Mouse (Mus musculus) gastrocnemius, adult 18-20 months (tissue): ENCODE measurements around the gene Dhx15. TPM values are rescaled to one million over a fixed set of nuclear protein-coding genes. Genes with fewer than 3 reads are reported as not detected.

Experiments
- DNase-seq: peaks from one replicate; pipeline ENCODE4 v3.0.0; 2021; ENCODE audit warnings: low spot score
- microRNA-seq: library from miRNA; unstranded; fragments of <30 nt; microRNA quantifications from one replicate; pipeline ENCODE4 v1.2.0, GENCODE M21; 2021
- total RNA-seq, 2 experiments: library from RNA; stranded (reverse); gene quantifications; 2 replicates each; pipeline ENCODE4 v1.2.3; 2021

Gene Dhx15
- total RNA-seq, 2 experiments from 2014 or later: 36.8 to 39.5 TPM

DNA sequence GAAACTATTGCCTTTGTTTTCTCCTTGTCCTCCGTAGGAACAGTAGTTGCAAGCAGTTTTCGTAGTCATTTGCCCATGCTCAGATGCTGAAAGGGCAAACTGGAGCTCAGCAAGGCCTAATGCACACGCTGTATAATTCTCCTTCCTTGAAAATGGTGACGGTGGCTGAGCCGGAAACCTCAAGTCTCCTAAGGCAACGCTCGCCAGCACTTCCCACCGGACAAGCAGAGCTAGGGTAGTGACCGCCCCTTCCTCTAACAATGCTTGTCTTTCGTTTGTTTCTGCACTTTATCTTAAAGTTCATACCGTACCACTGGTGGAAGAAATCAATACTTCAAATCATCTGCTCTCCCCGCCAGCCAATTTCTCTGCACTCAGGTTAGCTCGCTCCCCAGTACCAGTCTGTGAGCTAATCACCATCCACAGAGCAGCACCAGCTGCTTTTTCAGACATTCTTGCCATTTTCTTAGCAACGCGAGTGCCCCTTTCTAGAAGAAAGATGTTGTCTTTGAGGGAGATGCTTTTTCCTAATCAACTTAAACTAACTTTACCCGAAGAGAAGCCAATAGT is 78.0 kb downstream of the Dhx15 start:
- DNase-seq: no peak

DNA sequence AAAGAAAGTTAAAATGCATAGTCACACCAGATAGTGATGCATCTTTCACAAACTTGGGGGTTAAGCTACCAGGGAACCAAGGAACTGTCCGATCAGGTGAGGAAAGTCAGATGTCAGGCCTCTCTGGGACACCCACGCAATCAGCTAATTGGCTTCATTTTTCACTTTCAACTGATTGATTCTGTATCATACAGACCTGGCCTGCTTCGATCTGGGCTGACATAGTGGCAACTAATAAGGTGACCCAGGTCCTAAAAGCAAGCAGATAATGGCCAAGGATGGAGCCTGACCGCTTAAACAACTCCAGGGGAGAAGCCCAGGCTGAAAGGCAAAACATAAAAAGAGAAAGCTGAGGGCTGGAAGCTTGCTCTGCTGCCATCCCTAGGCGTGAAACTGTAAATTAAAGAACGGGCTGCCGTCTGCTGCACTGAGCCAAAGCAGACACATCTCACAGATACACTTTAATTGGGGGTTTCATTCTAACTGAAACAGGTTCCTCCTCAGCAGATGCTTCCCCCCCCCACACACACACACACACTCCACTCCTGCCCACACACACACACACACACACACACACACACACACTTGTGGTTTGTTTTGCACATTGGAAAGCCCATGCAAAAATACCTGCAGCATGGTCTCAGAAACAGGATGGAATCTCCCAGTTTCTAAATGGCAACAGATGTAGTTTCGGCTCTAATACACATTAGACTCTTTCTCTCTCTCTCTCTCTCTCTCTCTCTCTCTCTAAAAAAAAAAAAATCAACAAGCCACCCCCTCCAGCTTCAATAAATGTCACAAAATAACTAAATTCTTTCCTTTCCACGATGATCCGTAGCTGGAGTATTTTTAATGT is 79.3 kb downstream of the Dhx15 start:
- no peak for DNase-seq

Small RNAs within 50 kb of the gene (microRNA-seq; reads per million reads assigned to microRNA genes)
- gene Mir6417: not detected

Other genes with a start within 250 kb of the Dhx15 start
- 1 to 10 TPM; 4.9 to 9.2 TPM for gene Sod3, start 173.3 kb upstream of the Dhx15 start, total RNA-seq